Mouse (Mus musculus): ENCODE results near the gene Rapgef5.
A peak's percentile ranks its signal among the peaks of the same experiment; 100 is the strongest.

Gene Rapgef5

GRCm38 (mm10) chr12:117528509-117529145 is 12.3 kb downstream of the Rapgef5 start:
- DNase-seq (ENCODE audit: low read depth, low spot score), result no peak

- DNase-seq (ENCODE audit: low read depth, low spot score), result no peak
These were observed 14.8 kb downstream of the Rapgef5 start for GRCm38 (mm10) chr12:117531106-117531505.

- peak; percentile 75 for DNase-seq (ENCODE audit: low read depth, low spot score)
These were observed 17.2 kb downstream of the Rapgef5 start for GRCm38 (mm10) chr12:117533176-117534086.

GRCm38 (mm10) chr12:117534087-117534751 is 17.9 kb downstream of the Rapgef5 start:
- peak; percentile 78 for DNase-seq (ENCODE audit: low read depth, low spot score)

GRCm38 (mm10) chr12:117540352-117540751 is 24.1 kb downstream of the Rapgef5 start:
- DNase-seq (ENCODE audit: low read depth, low spot score), result no peak

GRCm38 (mm10) chr12:117545277-117545676 is 29.0 kb downstream of the Rapgef5 start:
- DNase-seq (ENCODE audit: low read depth, low spot score), result no peak

- DNase-seq (ENCODE audit: low read depth, low spot score), result no peak
These were observed 37.1 kb downstream of the Rapgef5 start for GRCm38 (mm10) chr12:117553353-117553752.

- DNase-seq (ENCODE audit: low read depth, low spot score), result no peak
These were observed 38.4 kb downstream of the Rapgef5 start for GRCm38 (mm10) chr12:117554612-117555063.

GRCm38 (mm10) chr12:117560450-117560849 is 44.2 kb downstream of the Rapgef5 start:
- no peak for DNase-seq (ENCODE audit: low read depth, low spot score)

GRCm38 (mm10) chr12:117561411-117562059 is 45.3 kb downstream of the Rapgef5 start:
- DNase-seq (ENCODE audit: low read depth, low spot score), result no peak

GRCm38 (mm10) chr12:117562085-117562484 is 45.8 kb downstream of the Rapgef5 start:
- DNase-seq (ENCODE audit: low read depth, low spot score), result peak; percentile 13

- DNase-seq (ENCODE audit: low read depth, low spot score), result no peak
These were observed 47.6 kb downstream of the Rapgef5 start for GRCm38 (mm10) chr12:117563859-117564258.

GRCm38 (mm10) chr12:117566298-117566697 is 50.0 kb downstream of the Rapgef5 start:
- DNase-seq (ENCODE audit: low read depth, low spot score), result no peak

GRCm38 (mm10) chr12:117569671-117570070 is 53.4 kb downstream of the Rapgef5 start:
- DNase-seq (ENCODE audit: low read depth, low spot score), result no peak

GRCm38 (mm10) chr12:117584256-117584655 is 68.0 kb downstream of the Rapgef5 start:
- no peak for DNase-seq (ENCODE audit: low read depth, low spot score)

GRCm38 (mm10) chr12:117585390-117585789 is 69.1 kb downstream of the Rapgef5 start:
- no peak for DNase-seq (ENCODE audit: low read depth, low spot score)

GRCm38 (mm10) chr12:117586124-117586523 is 69.8 kb downstream of the Rapgef5 start:
- peak; percentile 81 for DNase-seq (ENCODE audit: low read depth, low spot score)

- no peak for DNase-seq (ENCODE audit: low read depth, low spot score)
These were observed 72.9 kb downstream of the Rapgef5 start for GRCm38 (mm10) chr12:117589186-117589585.

GRCm38 (mm10) chr12:117592019-117592418 is 75.7 kb downstream of the Rapgef5 start:
- DNase-seq (ENCODE audit: low read depth, low spot score), result no peak

GRCm38 (mm10) chr12:117592583-117592982 is 76.3 kb downstream of the Rapgef5 start:
- DNase-seq (ENCODE audit: low read depth, low spot score), result no peak

- no peak for DNase-seq (ENCODE audit: low read depth, low spot score)
These were observed 78.9 kb downstream of the Rapgef5 start for GRCm38 (mm10) chr12:117595179-117595578.

GRCm38 (mm10) chr12:117598190-117598589 is 81.9 kb downstream of the Rapgef5 start:
- no peak for DNase-seq (ENCODE audit: low read depth, low spot score)
